Mouse (Mus musculus): ENCODE measurements around the gene Apoc2.
A peak's percentile ranks its signal among the peaks of the same experiment; 100 is the strongest.

Apoc2 gene

DNA sequence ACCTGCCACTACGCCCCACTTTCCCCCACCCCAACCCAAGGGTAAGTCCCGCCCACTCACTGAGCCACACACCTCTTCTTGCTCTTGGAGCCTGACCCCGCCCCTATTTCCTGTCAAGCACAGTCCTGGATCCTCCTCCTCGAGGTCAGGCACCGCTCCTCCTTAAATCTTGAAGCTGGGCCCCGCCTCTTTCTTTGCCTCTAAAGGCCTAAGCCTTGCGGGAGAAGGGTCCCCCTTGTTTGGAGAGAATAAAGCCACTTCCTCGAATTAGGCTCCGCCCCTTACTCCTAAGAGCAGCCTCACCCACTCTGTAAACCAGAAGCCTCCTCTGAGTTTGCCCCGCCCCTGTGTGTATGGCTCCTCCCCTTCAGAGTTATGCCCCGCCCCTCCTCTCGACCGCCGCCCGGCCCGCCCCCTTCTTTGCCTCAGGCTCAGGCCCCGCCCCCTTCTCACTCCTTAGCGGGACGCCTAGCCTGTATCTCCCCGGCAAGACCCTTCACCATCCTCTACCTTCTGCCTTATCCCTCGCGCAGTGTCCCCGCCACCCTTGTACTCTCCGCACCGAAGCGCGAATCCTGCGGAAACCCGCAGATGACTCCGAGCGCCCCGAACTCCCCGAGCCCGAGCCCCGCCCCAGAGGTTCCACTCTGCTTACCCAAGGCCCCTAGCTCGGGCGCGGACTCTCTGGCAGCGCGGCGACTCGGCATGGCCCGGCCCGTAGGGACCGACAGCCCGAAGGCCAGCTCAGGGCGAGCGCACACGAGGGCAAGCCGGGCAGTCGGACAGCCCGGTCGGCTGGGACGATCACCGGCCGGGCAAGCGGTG lies 49.0 kb downstream of the Apoc2 start:
- peak; percentile 89 to 90 for DNase-seq (ENCODE audit: low spot score in 2 of 2)

DNA sequence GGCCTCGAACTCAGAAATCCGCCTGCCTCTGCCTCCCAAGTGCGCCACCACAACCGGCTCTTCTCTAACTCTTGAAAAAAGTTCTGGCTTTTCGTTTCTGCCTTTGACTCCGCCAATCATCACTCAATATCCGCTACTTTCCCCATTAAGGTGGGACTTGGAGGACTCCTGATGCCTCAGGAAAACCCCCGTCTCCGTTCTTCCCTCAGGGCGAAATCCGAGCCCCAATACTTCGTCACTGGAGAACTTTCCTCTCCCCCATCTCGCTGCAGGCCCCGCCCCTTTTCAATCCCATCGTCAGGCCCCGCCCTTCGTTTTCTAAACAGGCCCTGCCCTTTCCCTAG lies 49.6 kb downstream of the Apoc2 start:
- DNase-seq (ENCODE audit: low spot score in 2 of 2) = no peak

DNA sequence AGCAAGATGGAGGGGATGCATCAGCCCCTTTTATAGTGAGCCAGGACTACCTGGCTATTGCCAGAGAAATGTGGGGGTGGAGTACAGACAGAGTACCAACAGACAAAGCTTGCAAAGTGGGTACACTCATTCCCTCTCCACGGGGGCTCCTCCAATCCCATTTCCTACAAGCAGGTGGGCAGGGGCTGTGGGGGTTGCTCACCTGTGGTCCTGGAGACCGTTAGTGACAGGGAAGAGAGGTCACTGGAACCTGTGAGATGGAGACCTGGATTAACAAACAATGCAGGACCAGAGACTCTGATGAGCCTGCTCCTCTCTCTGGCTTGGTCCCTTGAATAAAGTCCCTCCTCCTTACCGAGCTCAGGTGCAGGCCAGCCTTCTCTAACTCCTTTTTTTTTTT lies 50.0 kb downstream of the Apoc2 start:
- DNase-seq (ENCODE audit: low spot score in 2 of 2) = no peak

DNA sequence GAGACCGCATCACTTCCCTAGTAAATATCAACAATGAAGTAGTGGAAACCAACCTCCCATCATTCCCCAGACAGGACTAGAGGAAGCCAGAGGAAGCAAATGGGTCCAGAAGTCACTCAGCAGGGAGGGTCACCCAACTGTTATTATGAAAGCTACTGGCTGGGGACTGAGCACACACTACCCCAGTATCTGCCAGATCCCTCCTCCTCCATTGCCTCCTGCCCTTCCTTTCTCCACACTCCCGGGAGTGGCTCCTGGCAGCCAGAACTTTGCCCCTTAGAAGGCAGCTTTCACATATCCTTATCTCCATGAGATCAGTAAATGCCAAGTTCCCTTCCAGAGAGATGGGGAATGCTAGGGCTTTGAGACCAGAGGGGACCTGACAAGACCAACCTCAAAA lies 54.3 kb downstream of the Apoc2 start:
- DNase-seq (ENCODE audit: low spot score in 2 of 2) = no peak

DNA sequence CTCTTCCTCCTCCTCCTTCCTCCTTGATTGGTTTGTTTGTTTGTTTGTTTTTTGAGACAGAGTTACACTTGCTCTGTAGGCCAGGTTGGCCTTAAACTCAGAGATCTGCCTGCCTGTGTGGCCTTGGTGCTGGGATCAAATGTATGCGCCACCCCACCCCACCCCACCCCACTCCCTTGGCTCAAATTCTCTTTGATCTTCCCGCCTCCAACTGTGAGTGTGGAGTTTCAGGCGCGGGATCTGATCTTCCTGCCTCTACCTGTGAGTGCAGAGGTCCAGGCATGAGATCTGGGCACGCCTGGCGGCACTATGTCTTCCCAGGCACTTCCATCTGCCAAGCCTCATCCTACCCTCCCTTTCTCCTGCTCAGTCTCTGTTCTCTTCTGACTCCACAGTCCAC lies 55.5 kb downstream of the Apoc2 start:
- no peak for DNase-seq (ENCODE audit: low spot score in 2 of 2)

Data from frontal cortex, postnatal 10 days (tissue).